Mouse (Mus musculus) hematopoietic stem cell, adult 5-6 weeks (primary cell): ENCODE data around the gene Slc38a9. TPM values are rescaled to one million over a fixed set of nuclear protein-coding genes. Genes with fewer than 3 reads are reported as not detected.

Source experiments
- ATAC-seq, 2 experiments: fragments of 125-278 bp in 1 of 2; replicated peaks in 1 of 2; 2 replicates each; pipeline ENCODE4 v1.8.0; 2016 to 2017; ENCODE audit warnings: inconsistent platforms in 2 of 2, mild to moderate bottlenecking in 2 of 2, moderate number of reproducible peaks in 2 of 2, low read depth in 1 of 2, moderate TSS enrichment in 1 of 2; ENCODE audit not compliant: low FRiP score in 2 of 2, poor library complexity in 2 of 2, severe bottlenecking in 2 of 2, insufficient read depth in 1 of 2, low TSS enrichment in 1 of 2
- total RNA-seq: library from RNA; stranded (forward); fragments of 172-1452, 232-1000 nt; gene quantifications from 2 replicates; pipeline ENCODE4 v1.2.3, GENCODE M21; 2017

The Slc38a9 gene
- 31.2 and 40.8 TPM in 2 replicates for total RNA-seq

DNA sequence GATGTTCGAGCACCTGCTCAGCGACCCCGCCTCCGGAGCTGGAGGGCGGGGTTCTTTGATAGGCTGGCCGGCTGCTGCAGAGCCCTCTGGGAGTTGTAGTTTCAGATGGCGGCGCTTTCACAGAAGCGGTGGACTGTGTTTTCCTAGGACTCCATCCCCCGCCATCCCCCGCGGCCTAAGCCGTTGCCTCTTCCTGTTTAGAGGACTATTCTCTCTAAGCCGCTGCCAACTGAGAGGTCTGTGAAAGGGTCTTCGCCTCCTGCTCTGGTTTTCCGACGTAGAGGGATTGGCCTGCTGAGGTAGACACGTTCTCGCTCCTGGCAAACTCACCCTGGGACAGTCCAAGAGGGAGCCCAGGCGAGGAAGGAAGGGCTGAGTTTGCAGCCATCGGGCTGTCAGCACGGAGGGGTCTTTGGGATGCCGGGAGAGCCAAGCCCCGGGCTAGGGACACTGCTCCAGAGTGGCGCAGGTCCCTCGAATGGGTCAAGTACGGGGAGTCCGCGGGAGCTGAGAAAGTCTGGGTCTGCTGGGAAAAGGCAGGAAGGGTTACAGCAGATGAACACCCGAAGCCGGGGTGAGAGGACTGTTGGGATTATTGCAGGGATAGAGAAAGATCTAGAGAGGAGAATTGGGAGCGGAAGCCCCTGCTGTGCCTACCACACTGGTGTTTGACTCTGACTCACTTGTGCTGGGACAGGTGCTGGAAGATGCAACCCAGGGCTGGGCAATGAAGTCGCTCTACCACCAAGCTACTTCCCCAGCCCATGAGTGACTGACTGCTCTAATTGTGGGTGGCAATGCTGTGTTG is at the start of gene Slc38a9:
Slc38a9 (plus strand) TSS at position 178 of the 808 bp plus-strand sequence.
- ATAC-seq: peak; percentile 98 to 99

DNA sequence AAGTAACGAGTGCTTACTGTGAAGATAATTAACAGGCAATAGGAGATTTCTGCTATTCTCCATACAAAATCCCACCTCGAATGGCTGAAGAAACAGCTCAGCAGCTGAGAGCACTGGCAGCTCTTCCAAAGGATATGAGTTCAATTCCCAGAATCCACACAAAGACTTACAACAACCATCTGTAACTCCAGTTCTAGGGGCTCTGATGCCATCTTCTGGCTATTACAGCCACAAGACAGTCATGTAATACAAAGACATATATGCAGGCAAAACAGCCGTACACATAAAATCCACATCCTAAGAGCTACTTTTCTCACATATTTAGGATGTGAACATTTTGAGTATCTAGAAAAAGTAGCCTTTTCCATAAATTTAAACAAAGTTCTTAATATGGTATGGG is 39.0 kb upstream of the Slc38a9 start:
- ATAC-seq: no peak

DNA sequence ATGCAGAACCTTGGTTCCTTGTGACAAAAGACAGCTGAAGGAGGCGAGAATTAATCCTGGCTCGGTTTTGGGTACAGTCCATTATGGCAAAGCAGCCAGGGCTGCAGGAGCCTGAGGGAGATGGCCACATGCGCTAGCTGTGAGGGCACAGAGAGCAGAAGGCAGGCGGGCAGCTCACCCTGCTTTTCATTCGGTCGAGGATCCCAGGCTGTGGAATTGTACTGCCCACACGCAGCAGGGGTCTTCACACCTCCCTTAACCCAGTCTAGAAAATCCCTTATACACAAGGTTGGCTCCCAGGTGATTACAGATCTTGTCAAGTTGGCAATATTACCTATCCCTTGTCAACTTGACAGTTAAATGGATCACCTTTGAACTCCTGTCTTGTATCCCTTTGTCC is 36.9 kb upstream of the Slc38a9 start:
- ATAC-seq: no peak

DNA sequence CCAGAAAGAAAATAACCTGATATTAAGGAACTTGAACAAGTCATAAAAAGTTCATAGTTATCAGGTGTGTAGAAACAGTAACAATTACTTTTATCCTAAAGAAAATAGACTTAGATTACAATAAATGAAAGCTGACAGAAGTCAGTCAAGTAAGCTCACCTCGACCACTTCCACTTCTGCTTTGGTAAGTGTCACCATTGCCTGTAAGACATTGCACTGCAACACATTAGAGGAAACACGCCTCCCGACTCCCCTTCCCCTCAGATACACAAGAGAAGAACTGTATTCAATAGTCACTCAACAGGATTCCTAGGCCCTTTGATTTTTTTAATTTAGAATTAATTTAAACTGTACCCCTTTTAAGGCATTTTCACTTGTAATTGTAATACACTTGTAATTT is 35.9 kb upstream of the Slc38a9 start:
- peak; percentile 59 to 60; a peak in 2 of 4 replicates for ATAC-seq

DNA sequence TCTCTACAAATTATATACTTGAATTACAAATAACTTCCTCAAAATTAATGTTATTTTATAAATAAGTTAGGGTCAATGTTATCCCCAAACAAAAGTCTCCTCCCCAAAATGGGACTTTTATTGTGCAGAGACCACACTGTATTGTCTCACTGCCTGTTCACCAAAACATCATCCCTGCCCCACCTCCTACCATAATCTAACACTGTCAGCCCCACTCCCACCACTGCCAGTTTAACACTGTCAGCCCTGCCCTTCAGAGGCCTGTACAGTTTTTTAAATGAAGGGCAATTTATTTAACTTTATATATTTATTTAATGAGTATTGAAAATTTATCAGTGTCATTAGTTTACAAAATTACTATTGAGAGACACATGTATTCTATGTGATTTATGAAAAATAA is 35.0 kb upstream of the Slc38a9 start:
- no peak for ATAC-seq

DNA sequence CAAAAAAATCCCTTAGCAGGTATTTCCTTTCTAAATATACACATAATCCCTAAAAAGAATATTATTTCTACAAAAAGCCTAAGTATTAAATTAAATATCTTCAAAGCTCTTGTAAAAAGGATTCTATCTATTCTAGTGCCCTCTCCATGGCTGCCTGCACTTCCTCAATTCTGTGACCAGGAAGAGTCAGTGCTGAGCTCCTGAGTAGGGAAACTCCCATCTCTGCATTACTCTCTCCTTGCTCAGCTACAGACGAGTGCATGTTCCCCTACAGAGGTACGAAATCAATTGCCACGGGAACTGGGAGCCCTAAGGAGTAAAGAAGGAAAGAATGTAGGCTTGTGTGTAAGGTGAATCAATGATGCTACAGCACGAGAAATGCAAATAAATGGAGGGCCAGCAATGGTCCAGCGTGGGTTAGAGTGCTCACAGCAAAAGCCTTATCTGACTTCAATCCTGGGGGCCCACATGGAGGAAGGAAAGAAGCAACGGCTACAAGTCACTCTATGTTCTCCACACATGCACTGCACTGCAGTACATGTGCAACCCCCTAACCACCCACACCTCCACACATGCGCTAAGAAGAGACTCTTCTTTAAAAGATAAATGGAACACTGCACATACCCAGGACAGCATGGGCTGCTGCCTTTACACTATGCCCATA is 25.2 kb upstream of the Slc38a9 start:
- peak; percentile 77 to 91 for ATAC-seq

DNA sequence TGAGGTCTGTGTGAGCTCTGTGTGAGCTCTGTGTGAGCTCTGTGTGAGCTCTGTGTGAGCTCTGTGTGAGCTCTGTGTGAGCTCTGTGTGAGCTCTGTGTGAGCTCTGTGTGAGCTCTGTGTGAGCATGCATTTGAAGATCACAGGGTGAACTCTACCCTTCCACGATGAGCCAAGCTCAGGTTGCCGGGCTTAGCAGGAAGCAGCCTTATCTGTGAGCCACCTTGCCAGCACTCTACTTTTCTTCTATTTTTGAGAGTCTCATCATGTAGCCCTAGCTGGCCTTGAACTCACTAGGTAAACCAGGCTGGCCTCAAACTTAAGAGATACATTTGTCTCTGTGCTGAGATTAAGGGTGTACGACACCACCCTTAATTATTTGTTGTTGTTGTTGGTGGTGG is 24.1 kb upstream of the Slc38a9 start:
- no peak for ATAC-seq

DNA sequence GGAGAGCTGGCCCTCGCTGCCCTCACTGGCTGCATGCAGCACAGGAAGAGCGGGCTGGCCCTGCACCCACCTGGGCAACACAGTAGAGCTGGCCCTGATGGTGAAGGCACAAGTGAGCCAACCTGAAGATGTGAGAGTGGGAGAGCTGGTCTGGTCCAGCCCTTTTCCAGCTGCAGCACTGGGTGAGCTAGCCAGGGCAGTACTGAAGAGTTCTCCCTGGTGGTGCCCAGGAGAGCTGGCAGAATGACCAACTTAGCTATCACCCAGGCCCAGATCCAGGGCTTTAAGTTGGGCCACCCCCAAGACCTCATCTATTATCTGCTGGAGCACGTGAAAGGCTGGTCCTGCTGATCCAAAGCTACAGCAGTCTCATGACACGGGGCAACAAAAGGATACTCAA is 21.4 kb upstream of the Slc38a9 start:
- peak; percentile 28 to 34; a peak in 1 of 4 replicates for ATAC-seq

DNA sequence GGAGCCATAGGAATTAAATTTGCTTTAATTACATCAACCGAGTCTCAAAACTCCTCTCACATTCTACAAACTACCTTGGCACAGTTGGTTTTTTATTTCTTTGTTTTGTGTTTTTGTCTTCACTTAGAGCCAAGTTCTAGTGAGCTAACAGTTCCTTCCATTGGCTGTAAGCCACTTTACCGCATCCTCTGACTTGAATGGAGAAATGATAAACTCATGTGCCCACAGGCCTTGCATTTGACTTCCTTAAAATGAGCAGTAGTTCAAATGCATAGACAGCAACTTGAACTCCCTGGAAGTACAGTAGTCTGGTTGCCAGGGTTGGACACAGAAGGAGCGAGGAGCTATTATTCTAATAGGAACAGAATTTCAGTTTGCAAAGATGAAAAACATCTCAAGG is 17.7 kb upstream of the Slc38a9 start:
- peak; percentile 44 to 53; a peak in 1 of 4 replicates for ATAC-seq

DNA sequence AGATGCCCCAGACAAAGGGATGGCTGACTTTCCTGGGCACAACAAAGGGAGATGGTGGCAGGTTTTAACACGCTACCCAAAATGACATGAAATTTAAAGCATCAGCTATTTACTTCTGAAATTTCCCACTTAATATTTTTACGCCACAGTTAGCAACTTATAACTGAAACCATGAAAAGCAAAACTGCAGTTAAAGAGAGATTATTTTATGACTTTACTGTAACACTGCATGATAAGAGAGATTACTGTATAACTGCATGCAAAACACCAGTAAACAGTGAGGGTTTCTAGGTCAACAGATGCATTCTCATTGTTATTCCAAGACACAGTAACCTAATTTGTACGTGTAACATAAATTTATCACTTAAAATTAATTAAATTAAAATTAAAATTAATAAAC is 15.6 kb upstream of the Slc38a9 start:
- ATAC-seq: no peak

DNA sequence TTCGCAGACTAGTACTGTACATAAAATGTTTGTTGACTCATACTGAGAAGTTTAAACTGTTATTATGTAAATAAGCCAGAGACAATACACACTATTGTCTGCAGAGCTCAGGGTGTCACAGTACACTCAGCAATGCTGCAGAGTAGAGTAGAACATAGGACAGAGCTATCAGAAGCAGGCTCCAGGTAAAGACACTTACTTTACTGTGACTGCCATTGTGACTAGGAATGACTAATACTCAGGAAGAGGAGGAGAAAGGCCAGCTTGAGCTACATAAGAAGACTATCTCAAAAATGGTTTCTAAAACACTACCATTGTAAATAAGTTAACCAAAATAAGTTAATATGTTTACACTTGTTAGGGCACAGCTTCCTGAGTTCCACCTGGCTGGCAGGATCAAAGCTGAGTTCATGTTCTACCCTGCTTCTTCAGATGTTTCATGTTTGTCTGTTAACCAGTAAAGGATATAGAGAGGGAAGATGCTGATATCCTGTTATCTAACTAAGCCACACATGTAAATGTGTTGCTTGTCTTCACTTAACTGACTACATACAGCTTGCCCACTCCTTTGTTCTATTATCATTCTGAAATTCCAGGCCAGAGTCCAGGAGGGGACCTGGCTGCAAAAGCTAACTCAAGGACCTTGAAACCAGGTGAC is 14.9 kb upstream of the Slc38a9 start:
- no peak; a peak in 1 of 4 replicates for ATAC-seq

DNA sequence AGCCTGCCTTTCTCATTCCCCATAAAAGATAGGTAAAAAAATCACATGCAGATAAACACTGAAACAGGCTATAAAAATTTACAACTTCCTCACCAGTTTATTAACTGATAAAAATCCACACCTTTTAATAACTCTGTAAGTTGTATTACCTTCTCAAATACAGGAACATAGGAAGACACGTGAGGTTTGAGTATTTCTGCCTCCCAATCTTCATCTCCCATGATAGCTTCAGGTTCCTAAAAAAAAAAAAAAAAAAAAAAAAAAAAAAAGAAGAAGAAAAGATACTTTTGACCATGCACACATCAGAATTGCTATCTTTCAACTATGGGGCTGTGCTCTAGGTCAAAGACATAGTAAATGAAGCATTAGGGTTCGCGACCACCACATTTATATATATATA is 9.4 kb upstream of the Slc38a9 start:
- ATAC-seq: no peak

DNA sequence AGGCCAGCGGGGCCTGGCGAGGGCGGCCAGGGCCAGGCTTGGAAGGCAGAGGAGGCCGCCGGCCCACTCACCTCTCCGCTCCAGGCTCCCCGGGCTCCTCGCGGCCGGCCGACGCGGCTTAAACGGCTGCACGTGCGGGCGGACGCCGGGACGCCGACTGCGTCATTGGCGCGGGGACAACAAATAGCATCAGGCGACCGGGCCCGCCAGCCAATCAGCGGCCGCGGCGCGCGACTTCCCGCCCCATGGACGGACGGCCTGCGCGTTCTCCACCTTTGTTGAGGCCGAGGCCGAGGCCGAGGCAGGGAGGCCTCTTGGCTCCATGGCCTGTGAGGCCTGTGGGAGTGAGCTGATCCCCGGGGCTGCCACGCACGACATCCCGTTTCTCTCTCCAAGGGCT is 8.3 kb upstream of the Slc38a9 start, which contains the start of gene Ddx4:
Ddx4 (minus strand) TSS at position 271 of the 400 bp plus-strand sequence.
- no peak for ATAC-seq

DNA sequence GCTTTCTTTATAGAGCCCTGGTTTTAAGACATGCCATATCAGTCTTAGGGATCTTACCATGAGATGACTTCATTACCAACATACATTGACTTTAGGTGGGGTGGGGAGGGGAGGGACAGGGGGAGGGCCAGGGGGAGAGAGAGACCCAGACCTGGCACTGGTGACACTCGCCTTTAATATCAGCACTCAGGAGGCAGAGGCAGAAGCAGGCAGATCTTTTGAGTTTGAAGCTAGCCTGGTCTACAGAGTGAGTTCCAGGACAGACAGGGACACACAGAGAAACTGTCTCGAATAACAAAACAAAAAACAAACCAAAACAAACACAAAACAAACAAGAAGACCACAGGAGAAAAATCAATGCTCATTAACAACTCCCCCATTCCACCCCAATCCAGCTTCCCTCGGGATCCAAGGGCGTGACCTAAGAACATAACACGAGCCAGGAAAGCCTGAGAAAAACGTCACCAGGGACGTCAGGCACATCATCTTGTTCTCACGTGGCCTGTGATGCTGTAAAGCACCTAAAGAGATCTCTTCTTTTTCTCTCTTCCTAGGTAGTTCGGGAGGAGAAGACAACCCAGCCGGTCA is 471 bp upstream of the Slc38a9 start:
- ATAC-seq: no peak

DNA sequence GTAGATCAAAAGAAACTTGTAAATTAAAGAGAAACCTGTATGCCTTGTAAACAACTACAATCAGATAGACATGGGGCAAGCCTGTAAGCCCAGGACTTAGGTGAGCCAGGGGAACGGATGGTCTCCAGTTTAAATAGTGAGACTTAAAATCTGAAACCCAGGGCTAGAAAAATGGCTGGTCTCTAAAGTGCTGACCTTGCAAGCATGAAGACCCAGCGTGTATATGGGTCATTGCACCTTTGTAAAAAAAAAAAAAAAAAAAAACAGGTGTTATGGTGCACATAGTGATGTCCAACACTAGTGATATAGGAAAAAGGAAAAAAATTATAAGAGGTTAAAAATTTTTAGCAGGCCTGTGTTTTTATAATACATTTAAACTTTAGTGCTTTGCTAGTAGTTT is 1.1 kb downstream of the Slc38a9 start:
- ATAC-seq: no peak

DNA sequence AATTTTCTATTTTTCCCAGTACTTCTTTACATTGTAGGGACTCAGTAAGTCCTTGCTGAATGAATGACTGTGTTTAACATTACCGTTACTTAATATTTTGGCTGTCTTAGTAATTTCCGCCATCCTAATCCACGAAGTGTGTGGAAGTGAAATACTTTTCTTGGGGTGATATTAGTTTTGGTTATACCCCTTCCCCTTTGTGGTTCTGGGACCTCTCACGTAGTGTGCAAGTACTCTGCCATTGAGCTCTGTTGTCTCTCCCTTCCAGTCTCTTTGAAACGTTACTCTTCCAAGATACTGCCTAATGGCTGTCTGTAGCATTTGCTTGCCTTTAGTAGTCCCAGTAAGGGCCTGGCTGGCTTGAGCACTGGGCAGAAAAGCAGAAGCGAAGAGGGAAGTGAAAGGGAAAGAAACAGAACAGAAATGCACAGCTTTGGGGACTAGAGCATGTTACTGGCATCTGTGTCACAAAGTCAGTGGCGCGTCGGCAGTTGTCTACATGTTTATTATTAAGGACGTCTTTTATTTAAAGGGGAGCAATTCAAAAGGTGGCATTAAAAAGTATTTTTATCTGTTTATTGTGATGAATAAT is 6.0 kb downstream of the Slc38a9 start:
- peak; percentile 80 to 90 for ATAC-seq

DNA sequence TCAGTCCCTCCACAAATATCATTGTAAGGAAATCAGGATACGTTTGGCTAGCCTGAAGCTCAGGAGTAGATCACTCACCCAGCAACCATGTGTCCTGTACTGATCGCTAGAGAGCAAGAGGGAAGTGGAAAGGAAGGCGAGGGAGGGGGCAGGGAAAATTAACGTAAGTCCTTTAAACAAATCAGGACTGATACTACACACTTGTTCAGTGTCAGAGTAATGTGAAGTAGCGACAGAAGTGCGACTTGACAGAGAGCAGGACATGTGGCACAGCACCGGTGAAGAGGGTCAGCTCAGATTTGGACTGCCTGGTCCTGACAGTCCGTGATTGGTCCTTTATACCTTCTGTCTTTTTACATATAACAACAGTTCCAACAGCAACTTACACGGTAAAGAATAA is 6.7 kb downstream of the Slc38a9 start:
- ATAC-seq: no peak; a peak in 1 of 4 replicates
